Mouse (Mus musculus) urinary bladder, postnatal 10 days (tissue): ENCODE results near the gene Atxn1.

Experiments used
- DNase-seq: peaks from one replicate; pipeline ENCODE4 v3.0.0; 2022; ENCODE audit warnings: low spot score

Atxn1 gene

GRCm38 (mm10) chr13:45680651-45681050 is 284.2 kb downstream of the Atxn1 start:
- no peak for DNase-seq

- no peak for DNase-seq
Measured at GRCm38 (mm10) chr13:45679096-45679495, 285.7 kb downstream of the Atxn1 start.

GRCm38 (mm10) chr13:45672628-45673027 is 292.2 kb downstream of the Atxn1 start:
- no peak for DNase-seq

- DNase-seq: no peak
Measured at GRCm38 (mm10) chr13:45669969-45670368, 294.8 kb downstream of the Atxn1 start.

GRCm38 (mm10) chr13:45662852-45663251 is 302.0 kb downstream of the Atxn1 start:
- no peak for DNase-seq

GRCm38 (mm10) chr13:45662216-45662615 is 302.6 kb downstream of the Atxn1 start:
- DNase-seq: no peak

- no peak for DNase-seq
Measured at GRCm38 (mm10) chr13:45661283-45662185, 303.3 kb downstream of the Atxn1 start.

- no peak for DNase-seq
Measured at GRCm38 (mm10) chr13:45659813-45660212, 305.0 kb downstream of the Atxn1 start.

- no peak for DNase-seq
Measured at GRCm38 (mm10) chr13:45658343-45658742, 306.5 kb downstream of the Atxn1 start.

GRCm38 (mm10) chr13:45657176-45657575 is 307.6 kb downstream of the Atxn1 start:
- no peak for DNase-seq

- no peak for DNase-seq
Measured at GRCm38 (mm10) chr13:45651652-45652241, 313.1 kb downstream of the Atxn1 start.

- no peak for DNase-seq
Measured at GRCm38 (mm10) chr13:45649197-45649812, 315.5 kb downstream of the Atxn1 start.

GRCm38 (mm10) chr13:45643780-45644395 is 320.9 kb downstream of the Atxn1 start:
- DNase-seq: no peak

- no peak for DNase-seq
Measured at GRCm38 (mm10) chr13:45642913-45643312, 321.9 kb downstream of the Atxn1 start.

GRCm38 (mm10) chr13:45640431-45640830 is 324.4 kb downstream of the Atxn1 start:
- no peak for DNase-seq

GRCm38 (mm10) chr13:45638281-45638680 is 326.5 kb downstream of the Atxn1 start:
- no peak for DNase-seq

- DNase-seq: no peak
Measured at GRCm38 (mm10) chr13:45637324-45637723, 327.5 kb downstream of the Atxn1 start.

GRCm38 (mm10) chr13:45636435-45636834 is 328.4 kb downstream of the Atxn1 start:
- no peak for DNase-seq

- DNase-seq: no peak
Measured at GRCm38 (mm10) chr13:45633918-45634317, 330.9 kb downstream of the Atxn1 start.

GRCm38 (mm10) chr13:45632133-45632532 is 332.7 kb downstream of the Atxn1 start:
- no peak for DNase-seq

GRCm38 (mm10) chr13:45630518-45631290 is 334.1 kb downstream of the Atxn1 start:
- no peak for DNase-seq

GRCm38 (mm10) chr13:45629750-45630149 is 335.1 kb downstream of the Atxn1 start:
- DNase-seq: no peak
